Mouse (Mus musculus) small intestine, adult 2 months (tissue): ENCODE data around the gene Acaca.

Experiments
- CTCF ChIP-seq: fragments of 200-500 bp; IDR thresholded peaks from 2 replicates; pipeline ENCODE4 v1.5.1; 2012; ENCODE audit warnings: low read depth, mild to moderate bottlenecking, control low read depth, inconsistent platforms, low read length, moderate library complexity, mixed read lengths; ENCODE audit not compliant: insufficient replicate concordance, insufficient read length; ENCODE audit errors: extremely low read depth
- POLR2A ChIP-seq: fragments of 200-500 bp; IDR thresholded peaks from 2 replicates; pipeline ENCODE4 v1.6.1; 2012; ENCODE audit warnings: low read depth, mild to moderate bottlenecking, control low read depth, inconsistent platforms, low read length, moderate library complexity

DNA sequence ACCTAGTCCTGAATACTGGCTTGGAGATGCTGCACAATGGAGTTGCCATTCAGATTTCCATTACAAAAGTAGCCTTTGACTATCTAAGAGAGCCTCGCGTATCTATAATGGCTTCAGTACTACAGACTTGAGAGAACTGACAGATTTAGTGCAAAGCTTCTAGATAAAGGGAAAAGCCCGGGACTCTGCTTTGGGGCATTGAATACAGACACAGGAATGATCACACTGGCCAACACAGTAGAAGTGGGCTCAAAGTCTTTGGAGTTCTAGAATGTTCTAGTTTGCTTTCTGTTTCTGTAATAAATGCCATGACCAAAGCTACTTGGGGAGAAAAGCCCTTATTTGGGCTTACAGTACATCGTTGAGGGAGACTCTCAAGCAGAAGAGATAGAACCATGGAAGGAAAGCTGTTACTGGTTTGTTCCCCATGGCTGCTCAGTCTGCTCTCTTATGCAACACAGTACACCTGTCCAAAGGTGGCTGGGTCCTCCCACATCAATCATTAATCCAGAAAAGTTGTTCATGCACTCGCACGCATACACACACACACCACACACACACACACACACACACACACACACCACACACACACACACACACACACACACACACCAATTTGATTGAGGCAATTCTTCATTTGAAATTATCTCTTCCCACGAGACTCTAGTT lies 223.7 kb downstream of the Acaca start:
- no peak for TF ChIP-seq POLR2A
- TF ChIP-seq CTCF: no peak
